ENCODE assay signal across 25 mouse cellular contexts in the genomic region with DNA sequence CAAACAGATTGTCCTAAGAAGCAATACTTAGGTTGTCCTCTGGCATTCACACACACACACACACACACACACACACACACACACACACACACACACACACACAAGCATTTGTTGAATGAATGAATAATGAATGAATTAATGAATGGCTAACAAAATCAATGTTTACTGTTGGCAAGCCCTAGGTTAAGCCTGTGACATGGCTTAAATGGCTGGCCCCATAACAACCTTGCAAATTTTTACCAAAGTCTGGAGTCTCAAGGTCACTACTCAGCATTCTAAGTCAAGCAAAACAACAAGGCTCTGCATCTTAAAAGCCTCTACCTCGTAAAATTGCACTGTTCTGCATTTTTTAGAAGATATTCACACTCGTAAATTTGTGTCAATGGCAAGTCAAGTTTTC.
DNase-seq lines count a peak whose midpoint lies in the region; ATAC-seq and TF ChIP-seq lines count a peak whose summit lies in the region.
"Had no signal": no experiment of that assay in that cellular context is flagged by ENCODE, and none has a peak within 500 bp of the region (broad histone marks: within the 10 kb centered on the region; RNA-seq: fewer than 3 reads in every experiment).

No protein-coding gene starts in this region.

- no peak for TF ChIP-seq CTCF in liver, adult 2 months (IDR thresholded peaks at IDR 0.05; ENCODE audit: low read depth, low read length)

- peak; percentile 11 for DNase-seq in kidney, adult 11 months
- peak; percentile 14 to 33 for DNase-seq in kidney, adult 8-10 months
- DNase-seq in kidney, postnatal 14 days, result peak; percentile 4
- DNase-seq in kidney, postnatal 4 days, result no peak
- peak; percentile 24 for DNase-seq in liver, adult 2 months (ENCODE audit: extremely low read depth, low read depth, low spot score)
- DNase-seq in liver, result no peak
- DNase-seq: adrenal gland, adult 8-10 months; adrenal gland, postnatal 14 days; adrenal gland, postnatal 36 days; B cell, adult 2 months; cerebellum, adult 11-12 months; cerebellum, adult 2 months; cerebellum, adult 9-10 months; cerebellum, postnatal 10 days; cerebellum, postnatal 25 days had no signal

- no peak overlapping the region for H3K4me3 ChIP-seq in kidney, embryonic 15.5 days (replicated peaks)
- H3K4me3 ChIP-seq in kidney, embryonic 16.5 days (ENCODE audit: low read length), result no peak overlapping the region
- H3K4me3 ChIP-seq in liver, adult 2 months (ENCODE audit: insufficient read depth, low read depth, low read length), result no peak overlapping the region
- H3K4me3 ChIP-seq: embryonic facial prominence, embryonic 10.5 days; embryonic facial prominence, embryonic 12.5 days; forebrain, embryonic 13.5 days had no signal

- WGBS in kidney, embryonic 15.5 days, result 70% methylated on average over 2 of the region's 2 CpGs
- 75% methylated on average over 2 of the region's 2 CpGs for WGBS in kidney, embryonic 16.5 days
- 68% methylated on average over 2 of the region's 2 CpGs for whole genome bisulfite sequencing in liver, adult 2 months

- no peaks in the 10 kb centered on the region for H3K79me2 ChIP-seq in liver, adult 2 months (ENCODE audit: control insufficient read depth, insufficient read depth, low read length)

- no peak overlapping the region for H3K9ac ChIP-seq in kidney, embryonic 15.5 days
- H3K9ac ChIP-seq in kidney, embryonic 16.5 days (replicated peaks; ENCODE audit: low read length), result no peak overlapping the region
- no peak overlapping the region for H3K9ac ChIP-seq in liver, adult 2 months (ENCODE audit: low read depth, low read length)
- H3K9ac ChIP-seq: embryonic facial prominence, embryonic 12.5 days; forebrain, embryonic 13.5 days had no signal

- H3K27ac ChIP-seq in kidney, embryonic 15.5 days, result no peak overlapping the region
- H3K27ac ChIP-seq in kidney, embryonic 16.5 days (ENCODE audit: low read length), result no peak overlapping the region
- no peak overlapping the region for H3K27ac ChIP-seq in liver, adult 2 months (replicated peaks; ENCODE audit: insufficient read depth, low read depth, low read length)
- H3K27ac ChIP-seq: embryonic facial prominence, embryonic 10.5 days; embryonic facial prominence, embryonic 12.5 days; forebrain, embryonic 13.5 days had no signal

- H3K36me3 ChIP-seq in kidney, embryonic 15.5 days, result no peaks in the 10 kb centered on the region
- no peaks in the 10 kb centered on the region for H3K36me3 ChIP-seq in kidney, embryonic 16.5 days (ENCODE audit: insufficient read depth, low read length)
- H3K36me3 ChIP-seq in liver, adult 2 months (ENCODE audit: control insufficient read depth, insufficient read depth, low read length), result no peaks in the 10 kb centered on the region
- H3K36me3 ChIP-seq: embryonic facial prominence, embryonic 10.5 days; embryonic facial prominence, embryonic 12.5 days; G1E had no signal

- no peaks in the 10 kb centered on the region for H3K4me1 ChIP-seq in kidney, embryonic 15.5 days
- no peaks in the 10 kb centered on the region for H3K4me1 ChIP-seq in kidney, embryonic 16.5 days (ENCODE audit: insufficient read depth, low read length)
- H3K4me1 ChIP-seq in liver, adult 2 months (ENCODE audit: control insufficient read depth, insufficient read depth, low read length), result no peaks in the 10 kb centered on the region
- H3K4me1 ChIP-seq: embryonic facial prominence, embryonic 10.5 days; embryonic facial prominence, embryonic 12.5 days; forebrain, embryonic 13.5 days had no signal

- ATAC-seq in kidney, embryonic 15.5 days (replicated peaks; ENCODE audit: low FRiP score), result no peak
- no peak for ATAC-seq in kidney, embryonic 16.5 days (ENCODE audit: low FRiP score, low TSS enrichment)
- ATAC-seq: activated CD4-positive, CD25-positive, alpha-beta regulatory T cell, adult 4 months; CD4-positive, CD25-positive, alpha-beta regulatory T cell, adult 4 months; forebrain, embryonic 13.5 days; Patski had no signal

- H3K4me2 ChIP-seq in kidney, embryonic 15.5 days, result no peak overlapping the region
- H3K4me2 ChIP-seq in kidney, embryonic 16.5 days (replicated peaks; ENCODE audit: low read depth, low read length), result no peak overlapping the region
- H3K4me2 ChIP-seq: embryonic facial prominence, embryonic 12.5 days; forebrain, embryonic 13.5 days had no signal

- H3K9me3 ChIP-seq in kidney, embryonic 15.5 days (replicated peaks), result no peaks in the 10 kb centered on the region
- H3K9me3 ChIP-seq in kidney, embryonic 16.5 days (ENCODE audit: low read length), result no peaks in the 10 kb centered on the region
- H3K9me3 ChIP-seq: embryonic facial prominence, embryonic 10.5 days; embryonic facial prominence, embryonic 12.5 days; forebrain, embryonic 13.5 days; G1E had no signal

- TF ChIP-seq POLR2A in liver, adult 2 months (IDR thresholded peaks at IDR 0.05; ENCODE audit: extremely low read depth, insufficient read depth, low read length), result no peak

- no peaks in the 10 kb centered on the region for H3K27me3 ChIP-seq in kidney, embryonic 15.5 days
- no peaks in the 10 kb centered on the region for H3K27me3 ChIP-seq in kidney, embryonic 16.5 days (ENCODE audit: insufficient read depth, low read length)
- no peaks in the 10 kb centered on the region for H3K27me3 ChIP-seq in liver, adult 2 months (ENCODE audit: control insufficient read depth, insufficient read depth, low read length)
- H3K27me3 ChIP-seq: CH12.LX; embryonic facial prominence, embryonic 12.5 days; forebrain, embryonic 13.5 days; Patski had no signal

Comparison
In these comparisons a context has a peak if more than half of its experiments do, and no peak if none do; other contexts are left out.
1. DNase-seq: peak in kidney, adult 11 months (single experiment), kidney, adult 8-10 months (2 of 2), kidney, postnatal 14 days (single experiment) and liver, adult 2 months (single experiment); none in kidney, postnatal 4 days (0 of 2) and liver (single experiment).